Mouse (Mus musculus) adrenal gland, adult (tissue): Measurements from ENCODE around the gene Vgll4.

ENCODE experiments used
- DNase-seq, 2 experiments: peaks; one replicate each; pipeline ENCODE4 v3.0.0; 2022 to 2023; ENCODE audit warnings: low spot score in 1 of 2; ENCODE audit not compliant: inconsistent age in 2 of 2

Vgll4 gene

GRCm38 (mm10) chr6:114920523-114921445, 49.0 kb downstream of the Vgll4 start:
- peak; percentile 65 to 91 for DNase-seq

DNA sequence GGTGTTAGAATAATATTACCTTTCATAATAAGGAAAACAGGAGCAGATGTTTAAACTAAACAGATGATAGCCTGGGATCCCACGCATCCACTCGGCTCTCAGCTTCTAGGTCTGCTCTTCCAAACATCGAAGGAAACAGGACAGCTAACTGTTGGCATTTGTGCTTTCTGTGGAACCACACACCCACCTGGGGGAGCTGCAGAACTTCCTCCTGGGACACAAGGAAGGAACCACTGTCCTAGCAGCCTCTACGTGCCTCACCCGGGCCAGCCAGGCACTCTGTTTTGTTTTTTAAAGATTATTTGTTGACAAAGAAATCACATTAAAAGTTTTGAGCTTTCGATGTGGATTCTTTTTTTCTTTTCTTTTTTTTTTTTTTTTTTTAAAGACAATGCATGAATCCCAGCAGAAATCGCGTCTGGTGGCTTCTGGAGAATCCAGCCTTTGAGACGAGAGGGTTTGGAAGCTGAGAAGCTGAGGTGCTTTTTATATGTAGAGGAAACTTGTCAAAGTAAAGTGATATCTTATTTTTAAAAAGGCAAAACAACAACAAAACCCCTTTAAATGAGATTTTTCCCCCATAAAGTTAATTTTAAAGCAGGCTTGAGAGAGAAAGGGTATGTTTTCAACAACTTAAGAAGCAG, 50.0 kb downstream of the Vgll4 start:
- peak; percentile 43 to 79 for DNase-seq

DNA sequence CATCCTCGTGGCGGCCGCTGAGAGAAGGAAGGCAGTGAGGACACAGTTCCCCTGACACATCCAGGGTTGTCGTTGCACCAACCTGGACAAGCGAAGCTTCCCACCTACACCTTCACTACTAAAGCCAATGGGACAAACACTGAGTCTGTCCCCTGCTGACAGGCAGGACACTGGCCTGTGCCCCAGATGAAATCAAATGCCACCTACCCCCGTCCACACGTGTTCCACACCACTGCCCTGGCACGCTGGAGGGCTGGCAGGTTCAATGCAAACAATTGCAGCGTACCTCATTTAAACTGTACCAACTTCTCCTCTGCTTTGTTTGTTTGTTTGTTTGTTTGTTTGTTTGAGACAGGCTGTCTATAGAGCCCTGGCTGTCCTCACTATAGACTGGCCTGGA, 50.8 kb downstream of the Vgll4 start:
- DNase-seq = no peak

- DNase-seq = peak; percentile 55 to 70
Observed at GRCm38 (mm10) chr6:114917770-114918635, 51.8 kb downstream of the Vgll4 start.

- DNase-seq = peak in 1 of 2 experiments; percentile 41
Observed at GRCm38 (mm10) chr6:114917129-114917528, 52.7 kb downstream of the Vgll4 start.

DNA sequence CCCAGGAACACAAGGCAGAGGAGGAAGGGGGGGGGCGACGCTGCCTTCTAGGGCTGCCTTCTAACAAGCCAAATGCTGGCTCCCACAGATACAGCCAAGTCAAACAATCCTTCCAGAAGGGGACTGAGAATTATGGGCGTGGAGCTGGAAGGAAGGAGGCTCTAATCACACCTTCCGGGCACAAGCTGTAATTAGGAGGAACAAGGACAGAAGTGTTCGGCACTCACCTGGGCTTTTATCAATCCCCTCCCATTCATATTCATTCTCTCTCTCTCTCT, 53.1 kb downstream of the Vgll4 start:
- peak in 1 of 2 experiments; percentile 29 for DNase-seq

DNA sequence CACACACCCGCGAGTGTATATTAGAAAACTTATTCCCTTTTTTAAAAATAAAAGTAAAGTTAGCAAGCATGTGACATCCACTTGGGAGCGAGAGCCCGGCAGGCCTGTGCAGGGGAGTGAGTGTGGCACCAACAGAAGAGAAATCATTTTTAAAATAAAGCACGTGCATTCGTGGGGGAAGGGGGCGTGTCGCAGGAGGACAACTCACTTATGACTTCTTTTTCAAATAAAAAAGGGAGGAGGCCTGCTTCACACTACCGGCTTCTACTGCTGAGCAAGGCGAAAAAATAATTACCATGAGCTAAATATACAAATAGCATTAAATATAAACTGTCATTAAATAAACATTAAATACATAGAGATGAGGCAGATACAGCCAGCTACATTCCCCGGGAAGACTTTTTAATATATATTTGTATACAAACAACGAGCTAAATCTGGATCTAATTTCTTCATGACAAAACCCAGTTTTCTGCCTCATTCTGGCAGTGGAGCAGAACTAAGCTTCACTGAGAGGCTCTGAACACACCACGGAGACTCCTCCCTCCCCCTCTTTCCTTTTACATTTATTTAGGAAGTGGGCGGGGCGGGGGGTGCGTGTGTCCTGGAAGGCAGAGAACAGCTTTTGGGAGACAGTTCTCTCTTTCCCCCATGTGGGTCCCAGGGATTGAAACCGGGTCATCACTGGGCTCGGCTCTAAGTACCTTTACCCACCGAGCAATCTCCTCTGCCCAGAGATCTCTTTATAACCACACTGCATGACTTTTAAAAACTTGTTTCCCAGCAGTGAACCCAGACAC, 53.7 kb downstream of the Vgll4 start:
- DNase-seq = peak in 1 of 2 experiments; percentile 46

- no peak for DNase-seq
Observed at GRCm38 (mm10) chr6:114914041-114914716, 55.6 kb downstream of the Vgll4 start.

GRCm38 (mm10) chr6:114913142-114913541, 56.7 kb downstream of the Vgll4 start:
- DNase-seq = no peak

DNA sequence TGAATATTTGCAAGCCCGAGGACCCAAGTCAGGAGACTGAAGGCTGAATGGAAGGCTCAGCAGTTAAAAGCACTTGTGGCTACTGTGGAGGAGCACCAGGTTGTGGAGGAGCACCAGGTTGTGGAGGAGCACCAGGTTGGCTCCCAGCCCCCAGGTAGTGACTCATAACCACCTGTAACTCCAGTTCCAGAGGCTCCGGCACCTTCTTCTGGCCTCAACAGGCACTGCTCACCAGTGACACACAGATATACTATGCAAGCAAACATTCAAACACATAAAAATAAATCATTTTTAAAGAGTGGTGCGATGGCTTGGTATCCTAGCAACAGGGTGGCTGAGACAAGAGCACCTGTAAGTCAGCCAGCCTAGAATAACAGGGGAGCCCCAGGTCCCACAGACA, 58.3 kb downstream of the Vgll4 start:
- no peak for DNase-seq

DNA sequence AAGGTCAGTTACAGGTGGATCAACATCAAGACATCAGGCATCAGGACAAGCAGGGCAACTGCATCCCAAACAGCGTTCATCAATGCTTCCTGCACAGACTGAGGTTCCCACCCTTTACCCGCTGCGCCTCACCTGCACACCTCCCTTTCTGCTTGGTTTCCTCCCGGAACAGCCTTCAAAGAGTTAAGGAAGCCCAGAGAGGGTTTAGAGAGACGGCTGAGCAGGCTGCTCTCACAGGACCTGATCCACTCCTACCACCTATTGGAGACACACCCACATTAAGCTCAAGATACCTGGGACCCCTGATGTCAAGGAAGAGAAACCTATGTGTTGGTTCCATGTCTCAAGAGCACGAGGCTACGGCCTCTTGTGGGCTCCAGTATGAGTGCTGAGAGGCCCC, 60.0 kb downstream of the Vgll4 start:
- no peak for DNase-seq

DNA sequence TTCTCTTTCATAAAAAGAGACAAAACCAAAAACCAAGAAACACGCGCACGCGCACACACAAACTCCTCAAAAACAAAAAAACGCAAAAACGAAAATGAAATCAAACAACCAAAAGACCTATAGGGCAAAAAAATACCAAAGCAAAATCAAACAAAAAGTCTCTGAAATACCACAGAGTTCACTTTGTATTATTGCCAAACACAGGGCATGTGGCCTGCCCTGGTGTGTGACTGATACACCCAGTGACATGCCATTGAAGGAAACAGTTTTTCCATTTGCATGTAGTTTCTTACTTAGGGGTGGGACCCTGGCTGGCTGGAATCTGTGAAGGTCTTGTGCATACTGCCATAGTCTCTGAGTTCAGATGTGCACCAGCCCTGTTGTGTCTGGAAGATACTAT, 62.3 kb downstream of the Vgll4 start:
- DNase-seq = no peak

GRCm38 (mm10) chr6:114906209-114906608, 63.6 kb downstream of the Vgll4 start:
- no peak for DNase-seq

- DNase-seq = no peak
Observed at GRCm38 (mm10) chr6:114905253-114906028, 64.4 kb downstream of the Vgll4 start.

DNA sequence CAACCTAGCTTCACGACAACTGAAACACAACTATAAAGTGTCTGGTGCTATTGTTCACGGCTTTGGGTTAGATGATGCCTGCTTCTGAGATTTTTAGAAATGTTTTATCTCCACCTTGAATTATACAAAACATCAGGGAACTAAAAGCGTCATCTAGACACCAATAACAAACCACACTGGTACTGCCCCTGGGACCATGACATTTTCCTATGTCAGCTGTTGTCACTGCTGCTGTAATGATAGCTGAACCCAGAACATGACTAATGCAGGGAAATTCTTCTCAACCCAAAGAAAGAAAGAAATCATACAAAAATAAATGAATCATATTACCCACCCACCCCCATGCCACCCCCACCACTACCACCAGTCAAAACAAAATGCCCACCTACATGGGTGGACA, 65.0 kb downstream of the Vgll4 start:
- no peak for DNase-seq

DNA sequence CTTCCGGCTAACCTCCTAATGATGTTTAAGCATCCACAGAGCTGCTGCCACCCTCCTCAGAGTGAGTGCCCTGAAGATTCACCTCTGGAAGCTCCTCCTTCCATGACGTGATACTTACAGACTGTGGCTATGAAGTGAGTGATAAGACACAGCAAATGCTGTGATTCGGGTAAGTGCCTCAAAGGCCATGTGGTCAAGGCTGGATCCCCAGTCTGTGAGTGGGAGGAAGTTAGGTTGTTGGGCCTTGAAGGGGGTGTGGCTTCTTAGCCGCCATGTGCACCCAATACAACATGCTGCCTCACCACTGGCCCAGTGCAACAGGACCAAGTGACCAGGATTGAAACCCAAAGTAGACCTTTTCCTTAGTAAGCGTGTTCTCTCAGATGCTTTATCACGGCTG, 65.6 kb downstream of the Vgll4 start:
- peak in 1 of 2 experiments; percentile 54 for DNase-seq

DNA sequence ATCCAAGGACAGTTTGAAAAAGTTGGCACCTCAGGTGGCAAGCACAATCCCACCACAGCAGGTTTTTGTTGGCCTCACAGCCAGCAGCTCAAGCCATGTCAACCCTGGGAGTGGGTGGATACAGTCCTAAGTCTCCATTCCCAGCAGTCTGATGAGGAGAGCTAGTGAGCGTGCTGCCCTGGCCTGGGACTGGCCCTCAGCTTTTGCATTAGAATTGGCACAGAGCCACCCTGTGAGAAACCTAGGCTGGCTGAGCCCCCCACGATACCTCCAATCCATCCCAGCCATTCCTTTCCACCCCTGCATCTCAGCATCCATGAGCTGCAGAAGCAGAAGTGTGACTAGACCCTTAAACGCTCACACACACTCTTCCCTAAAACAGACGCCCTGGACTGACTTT, 67.9 kb downstream of the Vgll4 start:
- peak in 1 of 2 experiments; percentile 62 for DNase-seq

- DNase-seq = peak; percentile 80 to 88
Observed at GRCm38 (mm10) chr6:114901321-114901824, 68.4 kb downstream of the Vgll4 start.

DNA sequence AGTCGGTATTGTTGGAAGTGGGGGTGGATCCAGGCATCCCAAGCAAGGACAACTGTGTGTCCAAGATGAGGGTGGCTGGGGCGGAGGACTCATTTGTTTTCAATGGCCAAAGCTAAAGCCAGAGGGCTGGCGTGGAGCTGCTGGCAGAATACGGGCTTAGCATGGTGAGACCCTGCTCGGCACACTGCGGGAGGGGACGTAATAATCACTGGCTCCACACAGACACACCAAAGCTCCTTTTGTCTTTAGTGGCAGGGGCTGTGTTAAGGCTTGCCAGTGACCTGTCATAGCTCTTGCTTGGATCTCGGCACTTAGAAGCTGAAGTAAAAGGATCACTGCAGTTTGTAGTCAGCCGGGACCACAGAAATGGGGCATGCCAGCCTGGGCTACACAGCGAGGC, 69.6 kb downstream of the Vgll4 start:
- DNase-seq = peak in 1 of 2 experiments; percentile 50
